Mouse (Mus musculus): ENCODE data around the gene Chmp6. TPM values are rescaled to one million over a fixed set of nuclear protein-coding genes. Genes with fewer than 3 reads are reported as not detected.

The Chmp6 gene
- polyA plus RNA-seq, 1 experiment from 2014 or later, result 79.4 TPM

DNA sequence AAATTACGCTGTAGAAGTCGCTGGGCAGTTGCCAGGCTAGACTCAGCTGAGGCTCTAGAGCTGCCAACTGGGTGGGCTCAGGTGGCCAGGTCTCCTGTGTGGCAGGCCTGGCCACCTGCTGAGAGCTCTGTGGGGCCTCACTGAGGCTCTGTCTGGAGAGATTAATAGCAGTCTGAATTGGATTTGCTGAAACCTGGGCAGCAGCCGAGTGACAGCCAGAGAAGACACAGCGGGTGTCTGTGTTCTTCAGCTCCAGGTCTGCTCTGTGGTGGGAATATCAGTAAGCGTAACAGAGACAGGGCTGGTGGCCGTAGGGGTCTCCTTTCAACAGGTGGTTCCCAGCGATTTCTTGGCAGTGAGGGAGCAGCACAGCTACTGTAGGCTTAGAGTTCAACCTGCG is 54.2 kb downstream of the Chmp6 start:
- Histone ChIP-seq H3K4me3 (replicated peaks) (no peak overlapping the region), H3K4me2 (no peak overlapping the region), H3K9ac (no peak overlapping the region), H3K9me3 (no peaks in the 10 kb centered on the region), H3K27ac (no peak overlapping the region), H3K27me3 (replicated peaks) (no peaks in the 10 kb centered on the region), H3K36me3 (peaks cover 12% of the 10 kb centered on the region), H3K4me1 (0 out of 2 replicates have a peak, but pooled peaks cover 5% of the 10 kb centered on the region)
- 76% methylated on average over 8 of the region's 8 CpGs for WGBS
- no peak for ATAC-seq (ENCODE audit: insufficient read depth, low FRiP score, low read depth)

DNA sequence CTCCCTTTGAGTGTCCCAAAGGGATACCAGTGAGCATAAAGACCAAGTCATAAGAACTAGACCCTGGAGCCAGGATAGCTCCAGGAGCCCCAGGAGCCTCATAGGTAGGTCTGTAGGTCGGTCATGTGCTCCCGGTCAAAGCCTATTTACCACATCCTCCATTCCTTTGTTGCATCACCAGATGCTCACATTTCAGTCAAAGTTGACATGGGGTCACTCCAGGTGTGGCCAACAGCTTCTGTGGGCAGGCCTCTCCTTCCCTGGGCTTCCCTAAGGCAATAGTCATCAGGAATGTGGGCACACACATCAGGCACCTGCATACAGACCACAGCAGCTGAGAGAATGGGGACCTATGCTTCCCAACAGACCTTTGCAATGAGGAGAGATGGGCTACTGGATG is 54.7 kb downstream of the Chmp6 start:
- H3K9me3 ChIP-seq, result no peaks in the 10 kb centered on the region
- H3K9ac ChIP-seq, result no peak overlapping the region
- no peak overlapping the region for H3K4me3 ChIP-seq (replicated peaks)
- H3K4me1 ChIP-seq, result 0 out of 2 replicates have a peak, but pooled peaks cover 5% of the 10 kb centered on the region
- no peaks in the 10 kb centered on the region for H3K27me3 ChIP-seq (replicated peaks)
- no peak overlapping the region for H3K27ac ChIP-seq
- H3K4me2 ChIP-seq, result no peak overlapping the region
- no peak for ATAC-seq (ENCODE audit: insufficient read depth, low FRiP score, low read depth)
- peaks cover 12% of the 10 kb centered on the region for H3K36me3 ChIP-seq
- 78% methylated on average over 2 of the region's 2 CpGs for whole genome bisulfite sequencing

Other genes starting within 250 kb of the Chmp6 start
- 24.8 and 30.9 TPM in 2 replicates for gene Baiap2, start 29.3 kb downstream of the Chmp6 start, polyA plus RNA-seq (2015; fragmentation: Nextera tagmentation; extraction: Ambion mirVana)
- gene Aatk, start 133.7 kb downstream of the Chmp6 start, polyA plus RNA-seq (2015; fragmentation: Nextera tagmentation; extraction: Ambion mirVana), result 3.8 and 4.5 TPM in 2 replicates
- gene Cep131, start 173.4 kb downstream of the Chmp6 start, polyA plus RNA-seq (2015; fragmentation: Nextera tagmentation; extraction: Ambion mirVana), result 21.6 and 25.1 TPM in 2 replicates
- gene Tepsin, start 185.3 kb downstream of the Chmp6 start, polyA plus RNA-seq (2015; fragmentation: Nextera tagmentation; extraction: Ambion mirVana), result 17.7 and 19.0 TPM in 2 replicates
- 81.5 and 83.1 TPM in 2 replicates for gene Ndufaf8, start 185.5 kb downstream of the Chmp6 start, polyA plus RNA-seq (2015; fragmentation: Nextera tagmentation; extraction: Ambion mirVana)
- gene Slc38a10, start 237.9 kb downstream of the Chmp6 start, polyA plus RNA-seq (2015; fragmentation: Nextera tagmentation; extraction: Ambion mirVana), result 87.2 and 93.5 TPM in 2 replicates